Mouse (Mus musculus): ENCODE measurements around the gene Hk3. TPM values are rescaled to one million over a fixed set of nuclear protein-coding genes. Genes with fewer than 3 reads are reported as not detected.

Gene Hk3
- polyA plus RNA-seq, 1 experiment from 2014 or later = 0.85 TPM

- peaks cover 71% of the 10 kb centered on the region for H3K4me1 ChIP-seq (replicated peaks)
- H3K9me3 ChIP-seq = no peaks in the 10 kb centered on the region
- 79% methylated on average over 6 of the region's 6 CpGs for WGBS
- no peak overlapping the region for H3K4me3 ChIP-seq
- H3K27ac ChIP-seq = no peak overlapping the region
- H3K27me3 ChIP-seq (ENCODE audit: insufficient read depth, poor library complexity, severe bottlenecking) = peaks cover 100% of the 10 kb centered on the region
- no peak for DNase-seq (ENCODE audit: low spot score)
- no peaks in the 10 kb centered on the region for H3K36me3 ChIP-seq
Observed at GRCm38 (mm10) chr13:54965256-54965655, 55.9 kb downstream of the Hk3 start.

- DNase-seq (ENCODE audit: low spot score) = no peak
- no peaks in the 10 kb centered on the region for H3K36me3 ChIP-seq
- no peak overlapping the region for H3K4me3 ChIP-seq
- WGBS = 81% methylated on average over 3 of the region's 3 CpGs
- no peaks in the 10 kb centered on the region for H3K9me3 ChIP-seq
- H3K27me3 ChIP-seq (ENCODE audit: insufficient read depth, poor library complexity, severe bottlenecking) = peaks cover 100% of the 10 kb centered on the region
- H3K27ac ChIP-seq = no peak overlapping the region
- H3K4me1 ChIP-seq (replicated peaks) = peaks cover 68% of the 10 kb centered on the region
Observed at GRCm38 (mm10) chr13:54960491-54960890, 60.7 kb downstream of the Hk3 start.

GRCm38 (mm10) chr13:54959842-54960241, 61.3 kb downstream of the Hk3 start:
- Histone ChIP-seq H3K27ac (peak overlapping the region; percentile 41), H3K4me1 (replicated peaks) (peaks cover 75% of the 10 kb centered on the region), H3K27me3 (ENCODE audit: insufficient read depth, poor library complexity, severe bottlenecking) (peaks cover 100% of the 10 kb centered on the region), H3K9me3 (no peaks in the 10 kb centered on the region), H3K36me3 (no peaks in the 10 kb centered on the region), H3K4me3 (no peak overlapping the region)
- WGBS = 52% methylated on average over 6 of the region's 6 CpGs
- DNase-seq (ENCODE audit: low spot score) = no peak

- WGBS = 44% methylated on average over 15 of the region's 15 CpGs
- Histone ChIP-seq H3K4me3 (no peak overlapping the region), H3K27ac (peak overlapping the region; percentile 41; the same call in 1 of the 2 replicates), H3K36me3 (no peaks in the 10 kb centered on the region), H3K9me3 (no peaks in the 10 kb centered on the region), H3K4me1 (replicated peaks) (peaks cover 71% of the 10 kb centered on the region), H3K27me3 (ENCODE audit: insufficient read depth, poor library complexity, severe bottlenecking) (peaks cover 100% of the 10 kb centered on the region)
- DNase-seq (ENCODE audit: low spot score) = no peak
Observed at GRCm38 (mm10) chr13:54959059-54959701, 62.0 kb downstream of the Hk3 start.

GRCm38 (mm10) chr13:54957281-54957680, 63.9 kb downstream of the Hk3 start:
- H3K9me3 ChIP-seq = no peaks in the 10 kb centered on the region
- H3K4me1 ChIP-seq (replicated peaks) = peaks cover 60% of the 10 kb centered on the region
- H3K36me3 ChIP-seq = no peaks in the 10 kb centered on the region
- H3K27me3 ChIP-seq (ENCODE audit: insufficient read depth, poor library complexity, severe bottlenecking) = peaks cover 100% of the 10 kb centered on the region
- no peak for DNase-seq (ENCODE audit: low spot score)
- no peak overlapping the region for H3K27ac ChIP-seq
- H3K4me3 ChIP-seq = no peak overlapping the region
- WGBS = 62% methylated on average over 7 of the region's 7 CpGs

Other genes with a start within 250 kb of the Hk3 start
- not detected in 2 replicates for gene Eif4e1b, start 237.4 kb downstream of the Hk3 start, polyA plus RNA-seq (2016; fragmentation: Nextera tagmentation; extraction: Ambion mirVana)
- 12.3 and 26.5 TPM in 2 replicates for gene Tspan17, start 232.0 kb downstream of the Hk3 start, polyA plus RNA-seq (2016; fragmentation: Nextera tagmentation; extraction: Ambion mirVana)
- gene Unc5a, start 72.0 kb downstream of the Hk3 start, polyA plus RNA-seq (2016; fragmentation: Nextera tagmentation; extraction: Ambion mirVana) = 2.0 and 4.4 TPM in 2 replicates
- gene Uimc1, start 78.9 kb upstream of the Hk3 start, polyA plus RNA-seq (2016; fragmentation: Nextera tagmentation; extraction: Ambion mirVana) = 18.6 and 22.6 TPM in 2 replicates
- gene Zfp346, start 83.9 kb upstream of the Hk3 start, polyA plus RNA-seq (2016; fragmentation: Nextera tagmentation; extraction: Ambion mirVana) = 23.5 and 24.9 TPM in 2 replicates
- gene Gm17617, start 112.2 kb upstream of the Hk3 start, polyA plus RNA-seq (2016; fragmentation: Nextera tagmentation; extraction: Ambion mirVana) = not detected in 2 replicates
- 0.67 and 1.3 TPM in 2 replicates for gene Fgfr4, start 131.3 kb upstream of the Hk3 start, polyA plus RNA-seq (2016; fragmentation: Nextera tagmentation; extraction: Ambion mirVana)
- gene Nsd1, start 188.4 kb upstream of the Hk3 start, polyA plus RNA-seq (2016; fragmentation: Nextera tagmentation; extraction: Ambion mirVana) = 69.3 and 73.9 TPM in 2 replicates